Mouse (Mus musculus): ENCODE data around the gene Cela2a. TPM values are rescaled to one million over a fixed set of nuclear protein-coding genes. Genes with fewer than 3 reads are reported as not detected.

Gene Cela2a
- polyA plus RNA-seq, 1 experiment from 2014 or later = 22.4 TPM

GRCm38 (mm10) chr4:141830381-141830780 is 4.4 kb upstream of the Cela2a start:
- Histone ChIP-seq H3K36me3 (ENCODE audit: control insufficient read depth, insufficient read depth, low read length) (no peaks in the 10 kb centered on the region), H3K4me2 (replicated peaks; ENCODE audit: low read depth) (no peak overlapping the region), H3K27ac (replicated peaks) (no peak overlapping the region), H3K9ac (ENCODE audit: low read length) (no peak overlapping the region), H3K27me3 (ENCODE audit: control insufficient read depth, insufficient read depth, low read length) (no peaks in the 10 kb centered on the region), H3K9me3 (ENCODE audit: control insufficient read depth, low read length) (no peaks in the 10 kb centered on the region), H3K4me3 (ENCODE audit: low read depth, low read length) (no peak overlapping the region), H3K4me1 (replicated peaks; ENCODE audit: control insufficient read depth, insufficient read depth) (no peaks in the 10 kb centered on the region)
- DNase-seq (ENCODE audit: low spot score) (no peak), ATAC-seq (ENCODE audit: low FRiP score, low TSS enrichment) (no peak)
- TF ChIP-seq CTCF (IDR thresholded peaks at IDR 0.05; ENCODE audit: low read depth) (no peak), EP300 (optimal IDR thresholded peaks at IDR 0.05) (no peak)
- 47% methylated on average over 11 of the region's 11 CpGs for WGBS

GRCm38 (mm10) chr4:141828177-141828576 is 2.2 kb upstream of the Cela2a start:
- H3K4me2 ChIP-seq (replicated peaks; ENCODE audit: low read depth) = no peak overlapping the region
- no peaks in the 10 kb centered on the region for H3K4me1 ChIP-seq (replicated peaks; ENCODE audit: control insufficient read depth, insufficient read depth)
- H3K27ac ChIP-seq (replicated peaks) = no peak overlapping the region
- ATAC-seq (ENCODE audit: low FRiP score, low TSS enrichment) = no peak
- 63% methylated on average over 4 of the region's 4 CpGs for WGBS
- no peak for DNase-seq (ENCODE audit: low spot score)
- TF ChIP-seq CTCF (IDR thresholded peaks at IDR 0.05; ENCODE audit: low read depth) = no peak
- no peak for TF ChIP-seq EP300 (optimal IDR thresholded peaks at IDR 0.05)
- H3K9me3 ChIP-seq (ENCODE audit: control insufficient read depth, low read length) = no peaks in the 10 kb centered on the region
- no peak overlapping the region for H3K4me3 ChIP-seq (ENCODE audit: low read depth, low read length)
- no peak overlapping the region for H3K9ac ChIP-seq (ENCODE audit: low read length)
- H3K27me3 ChIP-seq (ENCODE audit: control insufficient read depth, insufficient read depth, low read length) = no peaks in the 10 kb centered on the region
- H3K36me3 ChIP-seq (ENCODE audit: control insufficient read depth, insufficient read depth, low read length) = no peaks in the 10 kb centered on the region

GRCm38 (mm10) chr4:141827401-141827800 is 1.4 kb upstream of the Cela2a start:
- no peak for TF ChIP-seq CTCF (IDR thresholded peaks at IDR 0.05; ENCODE audit: low read depth)
- TF ChIP-seq EP300 (optimal IDR thresholded peaks at IDR 0.05) = no peak
- Histone ChIP-seq H3K4me2 (replicated peaks; ENCODE audit: low read depth) (no peak overlapping the region), H3K9ac (ENCODE audit: low read length) (no peak overlapping the region), H3K9me3 (ENCODE audit: control insufficient read depth, low read length) (no peaks in the 10 kb centered on the region), H3K36me3 (ENCODE audit: control insufficient read depth, insufficient read depth, low read length) (no peaks in the 10 kb centered on the region), H3K4me1 (replicated peaks; ENCODE audit: control insufficient read depth, insufficient read depth) (no peaks in the 10 kb centered on the region), H3K27me3 (ENCODE audit: control insufficient read depth, insufficient read depth, low read length) (no peaks in the 10 kb centered on the region), H3K4me3 (ENCODE audit: low read depth, low read length) (no peak overlapping the region), H3K27ac (replicated peaks) (no peak overlapping the region)
- DNase-seq (ENCODE audit: low spot score) (no peak), ATAC-seq (ENCODE audit: low FRiP score, low TSS enrichment) (no peak)
- WGBS = 87% methylated on average over 2 of the region's 2 CpGs

- Histone ChIP-seq H3K9me3 (ENCODE audit: control insufficient read depth, low read length) (no peaks in the 10 kb centered on the region), H3K4me3 (ENCODE audit: low read depth, low read length) (no peak overlapping the region), H3K36me3 (ENCODE audit: control insufficient read depth, insufficient read depth, low read length) (no peaks in the 10 kb centered on the region), H3K27me3 (ENCODE audit: control insufficient read depth, insufficient read depth, low read length) (no peaks in the 10 kb centered on the region), H3K4me1 (replicated peaks; ENCODE audit: control insufficient read depth, insufficient read depth) (no peaks in the 10 kb centered on the region), H3K27ac (replicated peaks) (no peak overlapping the region), H3K4me2 (replicated peaks; ENCODE audit: low read depth) (no peak overlapping the region), H3K9ac (ENCODE audit: low read length) (no peak overlapping the region)
- no peak for TF ChIP-seq CTCF (IDR thresholded peaks at IDR 0.05; ENCODE audit: low read depth)
- TF ChIP-seq EP300 (optimal IDR thresholded peaks at IDR 0.05) = no peak
- 53% methylated on average over 3 of the region's 3 CpGs for WGBS
- ATAC-seq (ENCODE audit: low FRiP score, low TSS enrichment) (peak; percentile 57; the same call in 1 of the 2 replicates), DNase-seq (ENCODE audit: low spot score) (peak; percentile 69)
These were observed 3.0 kb downstream of the Cela2a start for GRCm38 (mm10) chr4:141822979-141823378.

- no peak overlapping the region for H3K27ac ChIP-seq (replicated peaks)
- H3K9me3 ChIP-seq (ENCODE audit: control insufficient read depth, low read length) = no peaks in the 10 kb centered on the region
- H3K4me2 ChIP-seq (replicated peaks; ENCODE audit: low read depth) = no peak overlapping the region
- DNase-seq (ENCODE audit: low spot score) (peak; percentile 28), ATAC-seq (ENCODE audit: low FRiP score, low TSS enrichment) (no peak)
- H3K4me3 ChIP-seq (ENCODE audit: low read depth, low read length) = no peak overlapping the region
- peak; percentile 60 for TF ChIP-seq CTCF (IDR thresholded peaks at IDR 0.05; ENCODE audit: low read depth)
- TF ChIP-seq EP300 (optimal IDR thresholded peaks at IDR 0.05) = no peak
- no peaks in the 10 kb centered on the region for H3K4me1 ChIP-seq (replicated peaks; ENCODE audit: control insufficient read depth, insufficient read depth)
- H3K27me3 ChIP-seq (ENCODE audit: control insufficient read depth, insufficient read depth, low read length) = no peaks in the 10 kb centered on the region
- H3K36me3 ChIP-seq (ENCODE audit: control insufficient read depth, insufficient read depth, low read length) = no peaks in the 10 kb centered on the region
- no peak overlapping the region for H3K9ac ChIP-seq (ENCODE audit: low read length)
- 67% methylated on average over 10 of the region's 10 CpGs for WGBS
These were observed 3.9 kb downstream of the Cela2a start for GRCm38 (mm10) chr4:141822089-141822488.

GRCm38 (mm10) chr4:141821178-141821577 is 4.8 kb downstream of the Cela2a start:
- ATAC-seq (ENCODE audit: low FRiP score, low TSS enrichment) (no peak), DNase-seq (ENCODE audit: low spot score) (no peak)
- Histone ChIP-seq H3K9me3 (ENCODE audit: control insufficient read depth, low read length) (no peaks in the 10 kb centered on the region), H3K27me3 (ENCODE audit: control insufficient read depth, insufficient read depth, low read length) (no peaks in the 10 kb centered on the region), H3K9ac (ENCODE audit: low read length) (no peak overlapping the region), H3K36me3 (ENCODE audit: control insufficient read depth, insufficient read depth, low read length) (no peaks in the 10 kb centered on the region), H3K4me2 (replicated peaks; ENCODE audit: low read depth) (no peak overlapping the region), H3K4me3 (ENCODE audit: low read depth, low read length) (no peak overlapping the region), H3K4me1 (replicated peaks; ENCODE audit: control insufficient read depth, insufficient read depth) (no peaks in the 10 kb centered on the region), H3K27ac (replicated peaks) (no peak overlapping the region)
- TF ChIP-seq CTCF (IDR thresholded peaks at IDR 0.05; ENCODE audit: low read depth) = no peak
- no peak for TF ChIP-seq EP300 (optimal IDR thresholded peaks at IDR 0.05)
- 64% methylated on average over 3 of the region's 3 CpGs for WGBS

Measured in stomach, postnatal 0 days (tissue).